Mouse (Mus musculus) 416B (cell line): ENCODE data around the gene Vgll4.

Experiments
- DNase-seq: peaks from one replicate; pipeline ENCODE4 v3.0.0; 2011; ENCODE audit warnings: low read depth

Gene Vgll4

DNA sequence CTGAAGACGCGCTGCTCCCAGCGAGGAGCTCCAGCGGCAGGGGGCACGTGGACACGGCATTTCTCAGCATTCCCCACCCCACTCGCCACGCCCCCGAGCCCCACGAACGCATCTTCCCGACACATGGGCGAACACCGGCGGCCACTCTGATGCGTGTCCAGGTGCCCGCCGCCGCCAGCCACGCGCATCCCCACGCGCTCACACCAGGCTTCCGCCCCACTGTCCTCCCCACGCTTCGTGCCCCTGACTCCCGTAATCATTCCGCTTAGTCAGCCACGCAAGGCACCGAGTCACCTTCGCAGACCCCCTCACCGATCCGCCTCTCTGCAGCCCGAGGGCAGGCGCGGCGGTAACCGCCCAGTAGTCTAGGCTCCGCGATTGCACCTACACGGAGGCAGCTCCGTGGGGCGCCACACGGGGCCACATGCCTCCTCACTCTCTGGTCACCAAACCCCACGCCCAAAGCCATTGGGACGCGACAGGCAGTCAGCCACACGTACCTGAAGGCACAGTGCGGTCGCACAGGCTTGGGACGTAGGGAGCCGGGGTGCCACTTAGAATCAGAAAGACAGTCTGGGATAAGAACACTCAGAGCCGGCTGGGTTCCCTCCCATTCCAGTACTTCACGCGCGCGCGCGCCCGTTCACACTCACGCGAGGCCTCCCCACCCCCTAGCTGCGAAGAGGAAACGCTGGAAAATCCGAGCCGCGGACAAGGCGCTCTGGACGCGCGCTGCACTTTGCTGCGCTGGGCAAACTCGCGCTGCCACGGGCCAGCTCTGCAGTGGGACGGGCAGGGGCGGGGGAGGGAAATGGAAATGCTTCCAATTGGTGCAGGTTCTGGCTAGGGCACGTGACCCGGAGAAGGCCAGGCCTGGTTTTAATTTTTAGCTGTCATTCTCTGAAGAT, at the start of gene Vgll4:
Vgll4 (minus strand) TSS at position 782 of the 908 bp plus-strand sequence.
- DNase-seq: no peak

DNA sequence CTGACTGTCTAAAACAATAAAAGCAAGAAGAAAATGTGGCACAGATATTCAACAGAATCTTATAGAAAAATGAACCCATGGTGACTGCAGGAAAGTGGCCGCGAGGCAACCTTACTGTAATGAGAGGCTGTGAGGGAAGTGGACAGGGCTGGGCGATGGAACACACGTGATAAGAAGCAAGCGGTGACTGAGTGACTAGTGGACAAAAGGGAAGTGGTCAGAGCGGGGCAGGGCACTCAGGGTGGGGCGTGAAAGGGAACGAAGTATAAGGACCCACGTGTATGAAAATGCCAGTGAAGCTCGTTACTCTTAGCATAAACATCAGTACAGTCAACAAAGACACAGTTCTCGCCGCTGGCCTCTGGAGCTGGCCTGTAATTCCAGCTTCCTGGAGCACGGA, 45.7 kb upstream of the Vgll4 start:
- DNase-seq: peak; percentile 68

DNA sequence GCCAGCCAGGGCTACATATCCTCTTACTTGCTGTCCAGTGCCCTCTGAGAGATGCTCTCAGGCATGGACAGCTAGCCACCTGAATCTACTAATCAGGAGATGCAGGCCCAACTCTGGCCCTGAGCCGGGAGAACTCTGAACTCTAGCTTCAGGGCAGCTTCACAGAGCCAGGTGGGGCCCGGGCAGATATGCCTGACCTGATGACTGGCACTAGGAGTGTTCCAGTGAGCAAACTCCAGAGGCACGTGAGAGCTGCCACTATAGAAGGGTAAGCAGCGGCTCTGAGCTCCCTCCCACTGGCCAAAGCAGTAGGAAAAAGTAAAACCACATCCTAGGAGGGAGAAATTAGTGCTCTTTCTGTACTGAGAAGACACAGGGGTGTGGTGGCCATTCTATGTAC, 43.8 kb upstream of the Vgll4 start:
- DNase-seq: no peak

DNA sequence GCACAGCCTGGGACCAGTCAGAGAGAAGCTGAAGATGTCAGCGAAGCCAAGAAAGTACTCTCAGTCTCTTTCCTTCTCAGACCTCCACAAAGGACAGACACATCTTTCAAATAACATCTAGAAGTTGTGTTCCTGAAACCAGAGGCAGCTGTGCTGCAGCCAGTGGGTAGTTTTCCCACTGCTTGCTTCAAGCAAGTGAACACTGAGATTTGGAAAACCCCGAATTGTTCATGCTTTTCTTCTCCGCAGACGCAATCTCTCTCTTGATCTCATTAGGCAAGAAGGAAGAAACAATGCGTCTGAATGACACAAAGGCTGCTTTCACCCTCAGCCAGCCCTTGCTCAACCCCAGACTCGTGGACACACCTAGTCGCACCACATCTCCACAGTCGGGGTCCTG, 42.0 kb upstream of the Vgll4 start:
- DNase-seq: no peak

DNA sequence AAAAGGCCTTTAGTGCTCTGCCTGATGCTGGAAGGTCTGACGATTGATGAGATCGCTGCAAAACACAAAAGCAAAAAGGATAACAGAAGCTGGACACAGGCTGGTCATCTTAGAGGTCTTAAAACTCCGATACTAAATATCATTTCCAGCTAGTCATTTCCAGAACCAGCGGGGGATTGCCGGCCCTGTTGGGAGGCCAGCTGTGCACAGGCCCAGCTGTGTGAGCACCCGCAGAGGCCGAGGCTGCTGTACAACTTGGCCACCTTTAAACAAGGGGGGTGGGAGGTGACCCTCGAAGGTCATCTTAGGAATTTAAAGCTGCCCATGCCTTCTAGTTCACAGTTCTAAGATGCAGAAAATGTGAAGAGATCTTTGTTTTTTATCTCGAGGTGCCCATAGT, 41.0 kb upstream of the Vgll4 start:
- no peak for DNase-seq

DNA sequence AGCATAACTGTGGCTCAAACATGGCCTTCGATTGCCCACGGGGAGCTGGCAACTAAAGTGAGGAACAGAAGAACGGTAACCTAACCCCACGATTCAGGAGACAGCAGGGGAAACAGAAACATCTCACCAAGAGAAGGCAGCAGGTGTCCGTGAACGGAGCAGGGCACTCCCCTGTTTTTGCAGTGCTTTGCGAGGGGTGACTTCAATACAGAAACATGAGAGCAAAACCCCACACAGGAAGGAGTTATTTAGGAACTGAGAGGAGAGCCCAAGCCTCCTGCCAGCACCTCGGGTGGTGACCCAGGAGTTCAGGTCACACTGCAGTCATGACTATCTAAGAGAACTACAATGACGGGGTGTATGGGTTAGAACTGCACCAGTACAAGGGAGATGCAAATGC, 40.5 kb upstream of the Vgll4 start:
- DNase-seq: no peak

DNA sequence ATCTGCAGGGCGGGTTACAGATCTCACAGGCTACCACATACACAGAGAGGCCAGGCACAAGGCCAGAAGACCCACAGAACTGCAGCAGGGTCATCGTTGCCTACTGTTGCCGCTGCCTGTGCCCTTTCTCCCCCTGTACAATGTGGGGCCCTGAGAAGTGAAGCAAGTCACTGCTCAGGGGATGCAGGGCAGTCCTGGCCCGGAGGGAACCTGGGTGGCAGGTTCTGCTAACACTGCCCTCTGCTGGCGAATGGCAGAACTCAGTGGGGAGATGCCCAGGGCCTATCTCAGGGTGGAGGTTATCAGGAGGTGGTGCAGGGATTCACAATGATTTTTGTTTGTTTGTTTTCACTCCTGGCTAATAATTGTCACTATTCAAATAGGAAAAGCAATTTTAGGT, 37.9 kb upstream of the Vgll4 start:
- DNase-seq: peak; percentile 63

DNA sequence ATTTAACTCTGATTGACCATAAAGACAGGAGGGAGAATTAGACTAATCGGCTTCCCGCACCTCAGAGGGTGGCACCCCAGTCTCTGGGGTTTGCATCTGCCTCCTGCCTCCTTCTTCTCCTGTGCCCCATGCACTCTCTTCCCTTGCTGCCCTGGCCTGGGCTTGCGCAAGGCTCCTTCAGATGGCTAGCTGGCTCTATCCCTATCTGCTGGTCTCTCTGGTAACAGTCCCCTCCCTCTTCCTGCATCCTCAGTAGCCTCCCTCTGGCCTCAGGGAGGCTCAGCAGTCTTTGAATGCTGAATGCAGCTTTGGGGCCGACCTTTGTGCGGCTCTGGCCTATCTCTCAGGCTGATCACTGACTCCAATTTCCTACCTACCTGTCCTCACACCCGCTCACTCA, 37.2 kb upstream of the Vgll4 start:
- DNase-seq: peak; percentile 76

DNA sequence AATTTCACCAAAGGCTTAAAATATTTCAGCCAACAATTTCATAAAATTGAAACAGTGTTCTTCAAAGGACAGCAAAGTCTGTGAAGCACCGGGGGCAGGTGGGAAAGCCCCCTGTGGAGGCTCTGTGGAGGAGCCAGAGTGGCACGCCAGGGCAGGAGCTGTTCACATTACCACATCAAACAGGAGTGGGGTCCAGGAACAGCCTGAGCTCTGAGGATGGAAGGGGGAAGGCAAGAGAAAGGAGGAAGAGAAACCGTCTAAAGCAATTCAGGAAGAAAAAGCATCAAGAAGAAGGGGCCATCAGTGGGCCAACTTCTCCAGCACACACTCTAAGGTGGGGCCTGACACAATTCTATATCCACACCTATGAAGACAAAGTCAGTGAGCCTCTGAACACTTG, 36.3 kb upstream of the Vgll4 start:
- no peak for DNase-seq

DNA sequence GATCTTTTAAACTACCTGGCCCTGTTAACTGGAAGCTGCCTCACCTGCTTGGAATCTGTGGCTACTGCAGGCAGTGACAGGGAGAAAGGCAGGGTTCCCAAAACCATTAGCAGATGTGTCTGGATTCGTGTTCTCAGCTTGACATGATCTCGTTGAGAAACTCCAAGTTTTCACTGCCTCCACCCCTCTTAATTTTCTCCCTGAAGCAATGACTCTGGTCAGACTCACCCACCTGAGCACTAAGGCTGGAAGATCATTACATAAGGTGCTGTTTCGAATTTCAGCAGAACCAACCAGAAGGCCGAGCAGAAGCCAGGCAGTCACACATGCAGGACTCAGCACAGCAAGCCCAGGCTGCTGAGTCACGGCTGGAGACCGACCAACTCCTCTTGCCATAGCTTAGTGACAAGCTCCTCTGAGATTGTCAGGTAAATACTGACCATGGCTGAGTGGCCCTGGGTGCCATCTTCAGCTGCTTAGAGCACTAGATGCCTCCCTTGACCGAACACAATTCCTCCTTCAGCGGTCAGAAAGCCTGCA, 35.6 kb upstream of the Vgll4 start:
- DNase-seq: no peak

DNA sequence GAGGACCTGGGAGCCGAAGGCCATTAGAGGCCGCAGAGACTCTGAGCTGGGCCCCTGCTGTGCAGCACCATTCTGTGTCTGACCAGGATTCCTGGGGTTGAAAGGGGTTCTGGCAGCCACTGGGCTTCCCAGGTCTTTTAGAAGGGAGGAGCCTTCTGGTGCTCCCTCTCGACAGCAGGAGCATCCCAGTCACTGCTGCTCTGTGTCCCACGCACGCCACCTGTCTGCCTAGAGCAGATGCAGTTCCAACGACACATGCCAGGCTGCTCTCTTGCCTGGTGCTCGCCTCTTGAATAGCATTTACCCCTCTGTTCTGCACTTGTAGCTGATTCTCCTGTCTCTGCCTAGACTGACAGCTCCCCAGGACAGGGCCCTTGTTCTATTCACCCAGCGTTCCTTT, 34.8 kb upstream of the Vgll4 start:
- DNase-seq: no peak

DNA sequence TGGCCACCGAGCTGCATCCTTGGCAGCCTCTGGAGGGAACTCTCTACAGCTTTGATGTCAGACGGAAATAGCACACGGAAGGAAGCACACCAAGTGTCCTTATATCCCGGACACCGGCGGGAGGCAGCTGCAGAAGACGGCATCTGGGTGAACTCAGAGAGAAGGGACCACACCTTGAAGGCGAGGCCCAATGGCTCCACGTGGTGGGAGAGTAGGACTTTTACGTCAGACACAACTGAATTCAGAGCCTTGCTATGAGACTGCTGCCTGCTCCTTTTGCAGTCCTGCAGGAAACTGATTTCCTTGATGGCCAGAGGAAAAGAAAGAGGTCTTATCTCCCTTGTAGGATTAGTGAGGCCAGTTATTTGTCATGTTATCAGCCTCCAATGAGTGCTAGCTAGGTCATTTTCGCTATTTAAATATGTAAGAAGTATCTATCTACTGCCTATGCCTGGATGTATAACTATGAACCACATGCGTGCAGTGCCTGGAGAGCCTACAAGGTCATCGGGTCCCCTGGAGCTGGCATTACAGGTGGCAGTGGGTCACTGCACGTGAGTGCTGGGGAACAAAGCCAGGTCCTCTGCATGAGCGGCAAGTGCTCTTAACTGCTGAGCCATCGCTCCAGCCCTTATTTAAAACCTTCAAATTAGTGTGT, 28.7 kb upstream of the Vgll4 start:
- no peak for DNase-seq

DNA sequence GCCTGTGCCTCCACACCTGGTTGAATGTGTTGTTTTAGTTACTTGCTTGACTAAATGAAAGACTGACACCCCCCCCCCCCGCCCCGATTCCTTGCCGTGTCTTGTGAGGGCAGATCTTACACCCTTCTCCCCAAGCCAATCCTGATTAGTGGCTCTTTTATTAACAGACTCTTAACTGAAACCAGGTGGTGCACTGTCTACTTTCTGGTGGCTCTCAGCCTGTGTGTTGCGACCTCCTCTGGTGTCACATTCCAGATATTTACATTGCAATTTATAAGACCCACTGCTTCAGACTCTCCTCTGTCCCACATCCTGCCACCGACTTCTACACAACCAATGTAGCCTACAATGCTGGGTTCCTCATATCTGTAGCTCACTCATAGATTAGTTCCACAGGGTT, 27.7 kb upstream of the Vgll4 start:
- no peak for DNase-seq

DNA sequence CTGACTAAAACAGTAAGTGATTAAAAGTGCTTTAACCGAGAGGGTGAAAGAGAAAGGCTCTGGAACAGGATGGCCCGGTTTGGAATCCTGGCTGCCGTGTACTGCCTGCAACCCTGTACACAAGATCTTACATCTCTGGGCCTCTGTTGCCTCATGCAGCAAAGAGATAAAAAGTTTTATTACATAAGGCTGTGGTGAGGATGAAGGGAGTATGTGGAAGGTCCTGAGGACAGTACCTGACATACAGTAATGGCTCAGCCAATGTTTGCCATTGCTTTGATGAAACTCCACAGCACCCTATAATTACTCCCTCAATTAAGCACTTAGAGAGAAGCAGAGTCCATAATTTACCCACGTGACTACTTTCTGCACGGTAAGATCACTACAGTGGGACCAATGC, 27.1 kb upstream of the Vgll4 start:
- DNase-seq: no peak

DNA sequence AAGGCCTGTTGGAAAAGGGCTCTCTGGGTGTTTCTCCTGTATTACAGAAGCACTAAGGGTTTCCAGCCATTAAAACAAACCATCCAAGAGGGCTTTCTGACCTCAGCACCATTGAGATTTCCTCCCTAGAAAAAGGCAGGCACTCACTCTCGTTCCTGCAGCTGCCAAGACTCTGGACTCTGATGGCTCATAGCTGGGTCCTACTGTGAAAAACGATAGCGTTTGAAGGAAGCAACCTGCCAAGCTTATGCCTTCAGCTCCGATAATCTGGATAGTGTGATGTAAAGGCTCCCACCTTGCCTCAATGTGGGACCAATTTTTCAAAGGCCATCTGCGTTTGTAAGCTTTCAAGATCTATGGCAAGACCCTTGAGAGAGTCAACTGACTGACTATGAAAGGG, 24.3 kb upstream of the Vgll4 start:
- no peak for DNase-seq

DNA sequence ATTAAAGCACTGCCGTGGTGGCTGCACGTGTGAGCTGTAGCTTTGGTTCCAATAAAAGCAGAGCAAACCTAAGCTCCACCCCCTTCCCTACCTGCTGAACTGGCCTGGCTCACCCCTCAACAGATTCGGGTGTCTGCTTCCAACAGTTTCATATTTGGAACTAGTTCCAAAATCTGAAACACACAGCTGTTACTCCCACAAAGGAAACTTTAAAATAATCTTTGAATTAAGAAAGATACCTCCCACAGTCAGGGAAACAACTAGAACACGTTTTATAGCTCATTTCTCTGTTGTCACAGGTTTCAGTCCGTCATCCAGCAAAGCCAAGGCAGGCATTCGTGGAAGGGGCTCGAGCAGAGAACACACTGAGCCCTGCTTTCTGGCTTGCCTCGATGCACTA, 23.9 kb upstream of the Vgll4 start:
- DNase-seq: no peak

DNA sequence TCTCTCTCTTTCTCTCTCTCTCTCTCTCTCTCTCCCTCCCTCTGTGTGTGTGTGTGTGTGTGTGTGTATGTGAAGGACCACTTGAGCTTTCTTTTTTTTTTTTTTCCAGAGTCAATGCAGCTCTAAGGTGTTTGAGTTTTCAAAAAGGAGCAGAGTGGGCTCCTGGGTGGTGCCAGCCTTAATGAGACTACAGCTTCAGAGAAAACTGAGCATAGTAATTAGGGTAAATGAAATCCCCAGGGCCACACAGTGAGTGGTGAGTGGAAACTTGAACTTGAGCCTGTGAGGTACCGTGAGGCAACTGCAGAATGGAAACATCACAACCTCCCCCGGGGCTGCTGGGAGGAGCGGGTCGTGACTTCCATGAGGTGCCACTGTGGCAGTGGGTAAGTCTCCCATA, 22.1 kb upstream of the Vgll4 start:
- DNase-seq: no peak

DNA sequence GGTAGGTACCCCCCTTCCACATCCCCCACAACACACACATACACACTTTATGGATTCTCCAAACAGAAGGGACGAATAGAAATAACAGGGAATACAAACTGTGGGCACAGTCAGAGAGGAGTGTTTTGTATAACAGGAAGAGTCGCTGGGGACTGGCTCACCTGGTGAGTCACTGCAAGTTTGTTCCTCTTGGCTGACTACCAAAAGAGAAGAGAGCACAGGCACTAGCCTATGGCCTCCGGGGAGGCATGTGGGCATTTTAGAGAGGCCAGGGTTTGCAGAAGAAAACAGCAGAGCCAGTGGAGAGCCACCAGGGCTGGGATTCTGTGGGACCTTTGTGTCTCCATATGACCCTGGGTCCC, 18.8 kb upstream of the Vgll4 start:
- peak; percentile 83 for DNase-seq

DNA sequence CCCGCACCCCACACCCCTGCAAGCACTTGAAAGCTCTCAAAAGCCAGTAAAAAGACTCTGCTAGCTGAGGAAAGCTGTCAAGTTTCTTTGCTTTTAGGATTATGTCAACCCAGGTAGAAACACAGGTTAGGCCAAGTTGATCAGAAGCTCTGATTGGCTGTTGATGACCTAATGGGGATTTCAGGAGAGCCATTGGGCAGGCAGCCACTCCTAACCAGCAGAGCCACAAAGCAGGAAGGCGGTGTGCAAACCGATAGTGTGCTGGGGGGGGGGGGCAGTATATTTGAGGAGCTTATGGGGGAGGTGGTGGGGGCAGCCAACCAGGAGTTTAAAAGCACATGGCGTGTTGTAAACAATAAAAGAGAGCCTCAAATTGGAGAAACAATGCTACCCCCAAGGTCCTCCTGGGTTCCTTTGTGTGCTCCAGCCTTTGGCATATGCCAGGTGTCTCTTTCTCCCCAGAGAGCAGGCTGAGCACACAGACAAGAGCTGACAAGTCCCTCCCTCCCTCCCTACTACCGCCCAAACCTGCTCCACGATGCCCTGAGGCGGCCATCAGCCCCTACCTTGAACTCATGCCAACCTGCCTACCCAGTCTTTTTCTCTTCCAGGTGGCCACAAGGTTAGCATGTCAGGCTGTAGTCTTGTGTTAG, 18.3 kb upstream of the Vgll4 start:
- peak; percentile 61 for DNase-seq

DNA sequence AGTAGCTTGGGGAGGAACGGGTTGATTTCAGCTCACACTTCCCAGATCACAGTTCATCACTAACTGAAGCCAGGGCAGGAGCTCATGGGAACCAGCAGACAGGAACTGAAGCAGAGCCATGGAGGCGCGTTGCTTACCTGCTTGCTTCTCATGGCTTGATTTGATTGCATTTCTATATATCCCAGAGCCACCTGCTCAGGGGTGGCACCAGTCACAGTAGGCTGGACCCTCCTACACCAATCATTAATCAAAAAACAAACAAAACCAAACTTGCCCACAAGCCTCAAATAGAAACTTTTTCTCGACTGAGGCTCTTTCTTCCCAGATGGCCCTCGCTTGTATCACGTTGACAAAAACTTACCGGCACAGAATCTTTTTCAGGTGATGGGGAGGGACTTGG, 12.9 kb upstream of the Vgll4 start:
- no peak for DNase-seq

DNA sequence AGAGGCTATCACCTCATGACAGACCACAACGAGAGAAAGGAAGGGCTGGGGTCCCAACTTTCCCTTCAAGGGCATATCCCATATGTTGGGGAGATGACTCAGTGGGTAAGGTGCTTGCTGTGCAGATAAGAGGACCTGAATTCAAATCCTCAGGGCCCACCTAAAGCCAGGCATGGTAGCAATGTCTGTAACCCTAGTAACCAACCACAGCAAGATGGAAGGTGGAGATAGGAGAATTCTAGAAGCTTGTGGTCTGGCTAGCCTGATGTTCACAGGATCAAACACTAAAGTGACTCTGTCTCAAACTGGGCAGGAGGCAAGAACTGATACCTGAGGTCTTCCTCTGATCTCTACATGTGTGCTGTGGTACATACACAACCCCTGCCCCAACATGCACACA, 9.9 kb upstream of the Vgll4 start:
- DNase-seq: peak; percentile 63

DNA sequence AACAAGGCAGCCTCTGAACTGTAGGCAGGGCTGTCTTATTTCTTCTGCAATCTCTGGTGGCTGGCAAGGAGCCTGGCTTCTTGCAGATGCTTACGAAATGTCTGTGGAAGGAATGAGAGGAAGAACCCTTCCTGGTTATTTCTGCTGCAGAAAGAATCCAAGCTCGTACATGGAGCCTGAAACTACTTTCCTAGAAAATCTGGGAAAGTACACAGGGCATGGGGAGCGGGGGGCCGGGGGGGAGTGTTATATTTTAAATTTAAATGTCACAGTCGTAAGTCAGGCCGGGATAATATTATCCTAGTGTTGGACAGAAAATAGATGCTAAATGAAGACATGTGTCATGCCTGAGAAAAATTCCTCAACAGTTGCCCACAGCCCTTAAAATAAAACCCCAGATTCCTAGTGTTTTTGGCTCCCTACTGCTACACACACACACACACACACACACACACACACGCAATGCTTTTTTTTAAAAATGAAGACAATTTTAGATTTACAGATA, 7.2 kb upstream of the Vgll4 start:
- DNase-seq: peak; percentile 30

DNA sequence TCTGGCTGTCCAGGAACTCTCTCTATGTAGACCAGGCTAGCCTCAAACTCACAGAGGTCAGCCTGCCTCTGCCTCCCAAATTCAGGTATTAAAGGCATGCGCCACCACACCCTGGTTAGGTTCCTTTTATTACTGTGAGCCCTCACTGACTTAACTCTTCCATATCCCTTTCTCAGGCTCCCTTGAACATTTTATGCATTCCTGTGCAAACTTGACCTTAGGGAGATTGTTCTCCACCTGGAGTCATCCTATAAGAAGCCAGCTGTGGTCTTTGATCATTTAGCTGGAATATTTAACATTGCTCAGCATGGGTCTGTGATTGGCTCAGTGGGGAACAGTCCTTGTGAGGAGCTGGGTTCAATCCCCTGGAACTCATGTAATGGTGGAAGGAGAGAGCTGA, 4.5 kb upstream of the Vgll4 start:
- DNase-seq: no peak
